Mouse (Mus musculus) heart, adult 11 months (tissue): Measurements from ENCODE around the gene Olfr1507.

Source experiments
- DNase-seq: peaks from one replicate; pipeline ENCODE4 v3.0.0; 2022

The Olfr1507 gene

GRCm38 (mm10) chr14:52495516-52495915 is at the start of gene Olfr1507:
TSS of gene Olfr1507 (minus strand) at chr14:52495749.
- DNase-seq, result no peak

- DNase-seq, result no peak
Measured at GRCm38 (mm10) chr14:52533336-52533735, 37.8 kb upstream of the Olfr1507 start.

GRCm38 (mm10) chr14:52524952-52525351 is 29.4 kb upstream of the Olfr1507 start:
- DNase-seq, result no peak

- DNase-seq, result peak; percentile 15
Measured at GRCm38 (mm10) chr14:52467395-52467794, 28.2 kb downstream of the Olfr1507 start, which contains the start of gene Olfr1508. TSS of gene Olfr1508 (minus strand) at chr14:52467495.

GRCm38 (mm10) chr14:52465738-52466137 is 29.8 kb downstream of the Olfr1507 start:
- peak; percentile 59 for DNase-seq

GRCm38 (mm10) chr14:52461928-52462327 is 33.6 kb downstream of the Olfr1507 start:
- no peak for DNase-seq

- peak; percentile 89 for DNase-seq
Measured at GRCm38 (mm10) chr14:52451138-52451537, 44.4 kb downstream of the Olfr1507 start.

- DNase-seq, result peak; percentile 16
Measured at GRCm38 (mm10) chr14:52442690-52443089, 52.9 kb downstream of the Olfr1507 start, which contains the start of gene Olfr1509. TSS of gene Olfr1509 (plus strand) at chr14:52442990.
